Mouse (Mus musculus) megakaryocyte, embryonic 14.5 days (primary cell): ENCODE measurements around the gene Hes5. TPM values are rescaled to one million over a fixed set of nuclear protein-coding genes. Genes with fewer than 3 reads are reported as not detected.

Experiments used
- H3K27me3 ChIP-seq: replicated peaks from 2 replicates; pipeline ENCODE3; 2012; ENCODE audit warnings: inconsistent platforms
- H3K36me3 ChIP-seq: replicated peaks from 2 replicates; pipeline ENCODE3; 2012; ENCODE audit warnings: low read length, inconsistent platforms, mixed read lengths
- H3K4me1 ChIP-seq: 2 replicates; pipeline ENCODE4 v1.6.1; 2012; ENCODE audit warnings: inconsistent platforms
- H3K4me3 ChIP-seq: replicated peaks from 2 replicates; pipeline ENCODE3; 2012; ENCODE audit warnings: moderate library complexity, mild to moderate bottlenecking, inconsistent platforms
- H3K9me3 ChIP-seq: 2 replicates; pipeline ENCODE4 v1.6.1; 2012; ENCODE audit warnings: inconsistent platforms
- FLI1 ChIP-seq: IDR thresholded peaks from 2 replicates; pipeline ENCODE4 v1.6.1; 2012; ENCODE audit warnings: low read length, inconsistent platforms, mixed read lengths
- GATA1 ChIP-seq: IDR thresholded peaks from 3 replicates; pipeline ENCODE4 v1.6.1; 2012; ENCODE audit warnings: mixed read lengths, low read length, inconsistent platforms, borderline replicate concordance
- polyA plus RNA-seq: library from polyadenylated mRNA; stranded (reverse); fragments of >175 nt; gene quantifications from 2 replicates; pipeline ENCODE4 v1.2.3, GENCODE M21; 2012; ENCODE audit warnings: low replicate concordance; ENCODE audit not compliant: insufficient read depth

Gene Hes5
- polyA plus RNA-seq, 1 experiment: 0.23 TPM

DNA sequence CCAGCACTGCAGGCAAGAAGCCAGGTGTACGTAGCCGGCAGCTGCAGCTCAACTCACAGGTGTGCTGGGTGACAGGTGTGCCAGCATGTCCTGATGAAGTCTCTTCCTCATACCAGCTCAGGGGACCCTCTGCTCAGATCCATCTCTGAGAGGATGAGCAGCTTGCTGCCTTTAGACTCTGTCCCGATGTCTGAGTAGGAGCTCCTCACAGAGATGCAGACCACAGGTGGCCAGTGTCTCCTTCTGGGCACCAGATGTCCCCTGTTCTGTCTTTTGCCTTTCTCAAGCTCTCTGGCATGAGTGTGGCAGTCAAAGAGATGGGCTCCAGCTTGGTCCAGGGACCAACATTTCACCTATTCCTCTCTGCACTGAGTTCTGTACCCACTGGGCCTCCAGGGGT is 46.9 kb downstream of the Hes5 start:
- Histone ChIP-seq H3K9me3 (no peaks in the 10 kb centered on the region), H3K27me3 (peaks cover 82% of the 10 kb centered on the region), H3K4me1 (peaks cover 3% of the 10 kb centered on the region; the same call in 1 of the 2 replicates), H3K36me3 (no peaks in the 10 kb centered on the region), H3K4me3 (no peak overlapping the region)
- TF ChIP-seq GATA1 (no peak), FLI1 (no peak)

- Histone ChIP-seq H3K36me3 (no peaks in the 10 kb centered on the region), H3K9me3 (no peaks in the 10 kb centered on the region), H3K4me3 (no peak overlapping the region), H3K27me3 (peaks cover 82% of the 10 kb centered on the region), H3K4me1 (peaks cover 3% of the 10 kb centered on the region; the same call in 1 of the 2 replicates)
- TF ChIP-seq FLI1 (no peak), GATA1 (no peak)
These were observed 47.4 kb downstream of the Hes5 start for GRCm38 (mm10) chr4:155008075-155008474.

GRCm38 (mm10) chr4:155009216-155009615 is 48.5 kb downstream of the Hes5 start:
- Histone ChIP-seq H3K27me3 (peaks cover 87% of the 10 kb centered on the region), H3K9me3 (no peaks in the 10 kb centered on the region), H3K4me3 (no peak overlapping the region), H3K4me1 (peaks cover 3% of the 10 kb centered on the region; the same call in 1 of the 2 replicates), H3K36me3 (no peaks in the 10 kb centered on the region)
- TF ChIP-seq GATA1 (no peak), FLI1 (no peak)

- H3K36me3 ChIP-seq: no peaks in the 10 kb centered on the region
- TF ChIP-seq GATA1 (no peak), FLI1 (no peak)
- H3K4me3 ChIP-seq: no peak overlapping the region
- H3K4me1 ChIP-seq: peaks cover 1% of the 10 kb centered on the region; the same call in 1 of the 2 replicates
- H3K9me3 ChIP-seq: no peaks in the 10 kb centered on the region
- peaks cover 93% of the 10 kb centered on the region for H3K27me3 ChIP-seq
These were observed 50.1 kb downstream of the Hes5 start for GRCm38 (mm10) chr4:155010870-155011269.

DNA sequence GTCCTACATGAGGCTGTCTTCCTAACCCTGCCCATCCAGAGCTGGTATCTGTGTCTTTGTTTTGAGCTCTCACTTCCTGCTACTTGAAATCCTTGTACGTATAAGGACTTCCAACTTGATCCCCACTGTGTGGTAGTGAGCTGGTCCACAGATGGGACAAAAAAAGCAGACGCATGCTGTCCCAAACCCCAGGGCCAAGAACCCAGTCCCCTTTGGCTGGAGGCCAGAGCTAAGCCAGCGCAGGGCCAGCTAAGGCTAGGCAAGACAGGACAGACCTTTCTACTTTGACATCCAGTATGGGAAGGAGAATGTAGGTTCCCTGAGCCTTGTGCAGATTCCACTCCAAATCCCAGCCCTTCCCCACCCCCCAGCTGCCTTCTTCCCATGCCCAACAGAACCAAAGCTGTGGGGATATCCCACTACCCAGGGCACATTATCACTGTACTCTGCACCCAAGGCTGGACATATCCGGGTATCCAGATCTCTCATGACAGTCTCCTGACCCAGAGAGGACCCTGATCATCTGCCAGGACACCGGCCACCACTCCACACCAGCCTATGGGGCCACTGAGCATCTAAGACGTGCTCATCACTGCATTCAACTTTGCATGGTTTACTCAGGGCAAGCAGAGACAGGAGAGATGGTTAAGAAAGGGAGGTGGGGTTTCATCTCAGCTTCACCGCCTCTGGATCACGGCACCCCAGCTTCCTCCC is 50.7 kb downstream of the Hes5 start:
- H3K9me3 ChIP-seq: no peaks in the 10 kb centered on the region
- TF ChIP-seq FLI1: no peak
- no peak for TF ChIP-seq GATA1
- H3K27me3 ChIP-seq: peaks cover 95% of the 10 kb centered on the region
- no peaks in the 10 kb centered on the region for H3K4me1 ChIP-seq
- no peaks in the 10 kb centered on the region for H3K36me3 ChIP-seq
- H3K4me3 ChIP-seq: no peak overlapping the region

Other genes with a start within 250 kb of the Hes5 start
- gene Ttc34, start 123.5 kb upstream of the Hes5 start, polyA plus RNA-seq: not detected in 2 replicates
- gene Mmel1, start 91.3 kb upstream of the Hes5 start, polyA plus RNA-seq: 1.2 TPM in 1 of 2 replicates, not detected in the other
- 13.1 TPM in 1 of 2 replicates, not detected in the other for gene Fam213b, start 61.8 kb upstream of the Hes5 start, polyA plus RNA-seq
- 5.4 TPM in 1 of 2 replicates, not detected in the other for gene Tnfrsf14, start 32.4 kb upstream of the Hes5 start, polyA plus RNA-seq
- 5.4 and 13.1 TPM in 2 replicates for gene Pank4, start 3.2 kb downstream of the Hes5 start, polyA plus RNA-seq
- gene Plch2, start 95.9 kb downstream of the Hes5 start, polyA plus RNA-seq: 0.27 and 0.88 TPM in 2 replicates
- gene Pex10, start 106.1 kb downstream of the Hes5 start, polyA plus RNA-seq: 1.4 and 4.3 TPM in 2 replicates
- gene Rer1, start 125.5 kb downstream of the Hes5 start, polyA plus RNA-seq: 18.8 and 58.8 TPM in 2 replicates
- 4.3 and 6.3 TPM in 2 replicates for gene Morn1, start 125.7 kb downstream of the Hes5 start, polyA plus RNA-seq